Mouse (Mus musculus) cerebellum, postnatal 10 days (tissue): ENCODE measurements around the gene Plch2.

Experiments
- DNase-seq, 2 experiments: peaks; one replicate each; pipeline ENCODE4 v3.0.0; 2021; ENCODE audit warnings: mixed read lengths in 2 of 2

Plch2 gene

GRCm38 (mm10) chr4:154983767-154984166, 72.8 kb downstream of the Plch2 start:
- peak; percentile 39 to 43 for DNase-seq

GRCm38 (mm10) chr4:154982247-154983120, 74.1 kb downstream of the Plch2 start:
- no peak for DNase-seq

- peak; percentile 82 to 84 for DNase-seq
Measured at GRCm38 (mm10) chr4:154981530-154981929, 75.1 kb downstream of the Plch2 start.

GRCm38 (mm10) chr4:154981076-154981475, 75.5 kb downstream of the Plch2 start:
- DNase-seq = no peak

- DNase-seq = peak in 1 of 2 experiments; percentile 50
Measured at GRCm38 (mm10) chr4:154980110-154980509, 76.5 kb downstream of the Plch2 start.

GRCm38 (mm10) chr4:154974163-154974611, 82.4 kb downstream of the Plch2 start:
- DNase-seq = peak; percentile 58 to 69

- DNase-seq = no peak
Measured at GRCm38 (mm10) chr4:154972546-154972945, 84.0 kb downstream of the Plch2 start.

- DNase-seq = peak; percentile 80 to 86
Measured at GRCm38 (mm10) chr4:154967173-154967572, 89.4 kb downstream of the Plch2 start.

GRCm38 (mm10) chr4:154965856-154966255, 90.7 kb downstream of the Plch2 start:
- DNase-seq = peak; percentile 46 to 57

GRCm38 (mm10) chr4:154964581-154965235, 91.9 kb downstream of the Plch2 start:
- peak; percentile 53 to 56 for DNase-seq

GRCm38 (mm10) chr4:154963901-154964580, 92.5 kb downstream of the Plch2 start, which contains the start of gene Pank4:
Pank4 (plus strand) TSS chr4:154964123.
- peak; percentile 95 for DNase-seq

- no peak for DNase-seq
Measured at GRCm38 (mm10) chr4:154963190-154963836, 93.3 kb downstream of the Plch2 start.

GRCm38 (mm10) chr4:154962683-154963082, 93.9 kb downstream of the Plch2 start:
- DNase-seq = no peak

GRCm38 (mm10) chr4:154961911-154962310, 94.7 kb downstream of the Plch2 start:
- DNase-seq = no peak

GRCm38 (mm10) chr4:154961226-154961738, 95.3 kb downstream of the Plch2 start:
- peak; percentile 52 to 58 for DNase-seq

GRCm38 (mm10) chr4:154960690-154961225, 95.8 kb downstream of the Plch2 start, which contains the start of gene Hes5:
Hes5 (plus strand) TSS chr4:154960923.
- peak; percentile 67 to 79 for DNase-seq

GRCm38 (mm10) chr4:154960021-154960689, 96.4 kb downstream of the Plch2 start:
- no peak for DNase-seq

GRCm38 (mm10) chr4:154958621-154959020, 98.0 kb downstream of the Plch2 start:
- peak in 1 of 2 experiments; percentile 60 for DNase-seq

- DNase-seq = peak; percentile 87 to 91
Measured at GRCm38 (mm10) chr4:154958171-154958570, 98.4 kb downstream of the Plch2 start.

- DNase-seq = peak in 1 of 2 experiments; percentile 44
Measured at GRCm38 (mm10) chr4:154957289-154957993, 99.1 kb downstream of the Plch2 start.

GRCm38 (mm10) chr4:154956604-154957003, 100.0 kb downstream of the Plch2 start:
- DNase-seq = no peak
